In genomic region chr19:37696603-37697334, GRCm38 (mm10) we compare ENCODE assay signal across 9 mouse cellular contexts. TPM values are rescaled to one million over a fixed set of nuclear protein-coding genes. Genes with fewer than 3 reads are reported as not detected.
DNase-seq lines count a peak whose midpoint lies in the region; ATAC-seq and TF ChIP-seq lines count a peak whose summit lies in the region.
"Had no signal": no experiment of that assay in that cellular context is flagged by ENCODE, and none has a peak within 500 bp of the region (broad histone marks: within the 10 kb centered on the region; RNA-seq: fewer than 3 reads in every experiment).

No protein-coding gene starts in this region.

- H3K4me2 ChIP-seq in kidney, embryonic 14.5 days (replicated peaks; ENCODE audit: low read depth, low read length): peak overlapping the region; percentile 56
- H3K4me2 ChIP-seq in embryonic facial prominence, embryonic 15.5 days (replicated peaks): peak overlapping the region; percentile 59
- H3K4me2 ChIP-seq in limb, embryonic 11.5 days (ENCODE audit: low read depth, severe bottlenecking): peak overlapping the region; percentile 50
- H3K4me2 ChIP-seq in neural tube, embryonic 12.5 days (replicated peaks): peak overlapping the region; percentile 58

- peaks cover 100% of the 10 kb centered on the region for H3K27me3 ChIP-seq in kidney, embryonic 14.5 days (ENCODE audit: control insufficient read depth, insufficient read depth, low read length)
- H3K27me3 ChIP-seq in embryonic facial prominence, embryonic 15.5 days: peaks cover 98% of the 10 kb centered on the region
- peaks cover 96% of the 10 kb centered on the region for H3K27me3 ChIP-seq in limb, embryonic 11.5 days (ENCODE audit: control insufficient read depth, insufficient read depth, low read length)
- H3K27me3 ChIP-seq in neural tube, embryonic 12.5 days (replicated peaks): peaks cover 95% of the 10 kb centered on the region

- H3K4me3 ChIP-seq in kidney, embryonic 14.5 days (ENCODE audit: low read length): peak overlapping the region; percentile 39
- peak overlapping the region; percentile 41 for H3K4me3 ChIP-seq in embryonic facial prominence, embryonic 15.5 days (replicated peaks)
- 0 out of 2 replicates have a peak overlapping the region, but pooled peaks have one; percentile 12 for H3K4me3 ChIP-seq in limb, embryonic 11.5 days (ENCODE audit: low read depth, low read length)
- peak overlapping the region; percentile 5; the same call in 1 of the 2 replicates for H3K4me3 ChIP-seq in neural tube, embryonic 12.5 days
- H3K4me3 ChIP-seq in left cerebral cortex, adult 2 months: no peak overlapping the region

- peaks cover 32% of the 10 kb centered on the region for H3K4me1 ChIP-seq in kidney, embryonic 14.5 days (ENCODE audit: control insufficient read depth, insufficient read depth, low read length)
- peaks cover 43% of the 10 kb centered on the region for H3K4me1 ChIP-seq in embryonic facial prominence, embryonic 15.5 days
- H3K4me1 ChIP-seq in limb, embryonic 11.5 days (ENCODE audit: control insufficient read depth, insufficient read depth, low read length): peaks cover 14% of the 10 kb centered on the region; the same call in 1 of the 2 replicates
- peaks cover 45% of the 10 kb centered on the region for H3K4me1 ChIP-seq in neural tube, embryonic 12.5 days

- 2% methylated on average over 22 of the region's 22 CpGs for WGBS in kidney, embryonic 14.5 days
- WGBS in embryonic facial prominence, embryonic 15.5 days: 2% methylated on average over 22 of the region's 22 CpGs
- WGBS in limb, embryonic 11.5 days: 3% methylated on average over 22 of the region's 22 CpGs
- WGBS in neural tube, embryonic 12.5 days: 3% methylated on average over 22 of the region's 22 CpGs

- no peaks in the 10 kb centered on the region for H3K36me3 ChIP-seq in kidney, embryonic 14.5 days (ENCODE audit: control insufficient read depth, insufficient read depth, low read length)
- no peaks in the 10 kb centered on the region for H3K36me3 ChIP-seq in embryonic facial prominence, embryonic 15.5 days
- no peaks in the 10 kb centered on the region for H3K36me3 ChIP-seq in limb, embryonic 11.5 days (ENCODE audit: control insufficient read depth, insufficient read depth, low read length)
- H3K36me3 ChIP-seq in neural tube, embryonic 12.5 days: no peaks in the 10 kb centered on the region

- H3K9ac ChIP-seq in kidney, embryonic 14.5 days (ENCODE audit: low read depth, low read length): no peak overlapping the region
- no peak overlapping the region for H3K9ac ChIP-seq in embryonic facial prominence, embryonic 15.5 days
- no peak overlapping the region for H3K9ac ChIP-seq in limb, embryonic 11.5 days (ENCODE audit: low read length)
- H3K9ac ChIP-seq in neural tube, embryonic 12.5 days: no peak overlapping the region

- no peaks in the 10 kb centered on the region for H3K9me3 ChIP-seq in kidney, embryonic 14.5 days (ENCODE audit: control insufficient read depth, low read length)
- H3K9me3 ChIP-seq in embryonic facial prominence, embryonic 15.5 days (replicated peaks): no peaks in the 10 kb centered on the region
- no peaks in the 10 kb centered on the region for H3K9me3 ChIP-seq in limb, embryonic 11.5 days (ENCODE audit: control insufficient read depth, low read length)
- H3K9me3 ChIP-seq in neural tube, embryonic 12.5 days: no peaks in the 10 kb centered on the region

- DNase-seq in kidney, adult 8-10 months: no peak
- peak; percentile 54 for DNase-seq in limb, embryonic 11.5 days (ENCODE audit: low spot score)
- DNase-seq in left cerebral cortex, adult 2 months (ENCODE audit: extremely low spot score in 1 of 2, low spot score in 2 of 2): no peak
- no peak for DNase-seq in layer of hippocampus, postnatal 10 days (ENCODE audit: low spot score in 2 of 2)
- DNase-seq: right cerebral cortex, adult 18-20 months had no signal

- ATAC-seq in kidney, embryonic 14.5 days (ENCODE audit: low FRiP score, low TSS enrichment): no peak
- no peak for ATAC-seq in embryonic facial prominence, embryonic 15.5 days (ENCODE audit: insufficient number of reproducible peaks, low FRiP score, low TSS enrichment, low read depth)
- ATAC-seq in limb, embryonic 11.5 days (ENCODE audit: insufficient number of reproducible peaks, low FRiP score, low TSS enrichment, low read depth): no peak
- no peak for ATAC-seq in neural tube, embryonic 12.5 days (ENCODE audit: low FRiP score, low read depth)
- no peak for ATAC-seq in activated CD4-positive, CD25-positive, alpha-beta regulatory T cell, adult 4 months

- intact Hi-C loops in left cerebral cortex, adult 2 months (cut with DNase I): no loop called here

- no peak overlapping the region for H3K27ac ChIP-seq in kidney, embryonic 14.5 days (ENCODE audit: low read depth, low read length)
- no peak overlapping the region for H3K27ac ChIP-seq in embryonic facial prominence, embryonic 15.5 days (replicated peaks)
- H3K27ac ChIP-seq in limb, embryonic 11.5 days (replicated peaks; ENCODE audit: low read depth, low read length): no peak overlapping the region
- no peak overlapping the region for H3K27ac ChIP-seq in neural tube, embryonic 12.5 days
- no peak overlapping the region for H3K27ac ChIP-seq in left cerebral cortex, adult 2 months

- no peak for TF ChIP-seq CTCF in left cerebral cortex, adult 2 months (IDR thresholded peaks at IDR 0.05)

RNA-seq across cellular contexts. Expression of gene Cyp26a1, which starts 0.8 kb away (rescaled TPM):
- polyA plus RNA-seq in kidney, embryonic 14.5 days (2014; fragmentation: Nextera tagmentation; extraction: Ambion mirVana): 2.3 and 3.5 TPM in 2 replicates
- 3.6 and 4.6 TPM in 2 replicates for polyA plus RNA-seq in embryonic facial prominence, embryonic 15.5 days (2015; fragmentation: Nextera tagmentation; extraction: Ambion mirVana)
- 3.3 and 5.0 TPM in 2 replicates for polyA plus RNA-seq in limb, embryonic 11.5 days (2014; fragmentation: Nextera tagmentation; extraction: Ambion mirVana)
- polyA plus RNA-seq in neural tube, embryonic 12.5 days (2016; fragmentation: Nextera tagmentation; extraction: Ambion mirVana): 1.4 and 1.6 TPM in 2 replicates
- not detected for polyA plus RNA-seq in activated CD4-positive, CD25-positive, alpha-beta regulatory T cell, adult 4 months (2017; shearing (Covaris generic))
- under 1 TPM; 0.26 to 0.38 TPM for total RNA-seq in left cerebral cortex, adult 2 months (2021)
- total RNA-seq in layer of hippocampus, postnatal 10 days (2021): under 1 TPM; 0.21 to 0.25 TPM

RNA-seq across cellular contexts. Expression of gene Cyp26c1, which starts 11.4 kb away (rescaled TPM):
- polyA plus RNA-seq in kidney, embryonic 14.5 days (2014; fragmentation: Nextera tagmentation; extraction: Ambion mirVana): not detected in 2 replicates
- polyA plus RNA-seq in embryonic facial prominence, embryonic 15.5 days (2015; fragmentation: Nextera tagmentation; extraction: Ambion mirVana): 1.2 and 2.0 TPM in 2 replicates
- 0.21 TPM in 1 of 2 replicates, not detected in the other for polyA plus RNA-seq in limb, embryonic 11.5 days (2014; fragmentation: Nextera tagmentation; extraction: Ambion mirVana)
- not detected in 2 replicates for polyA plus RNA-seq in neural tube, embryonic 12.5 days (2016; fragmentation: Nextera tagmentation; extraction: Ambion mirVana)
- not detected for polyA plus RNA-seq in activated CD4-positive, CD25-positive, alpha-beta regulatory T cell, adult 4 months (2017; shearing (Covaris generic))
- total RNA-seq in left cerebral cortex, adult 2 months (2021): under 1 TPM in 1 of 2 experiments, not detected in 1; 0.38 TPM
- under 1 TPM; 0.21 to 0.25 TPM for total RNA-seq in layer of hippocampus, postnatal 10 days (2021)
